Mouse (Mus musculus): ENCODE results near the gene Golga1. TPM values are rescaled to one million over a fixed set of nuclear protein-coding genes. Genes with fewer than 3 reads are reported as not detected.
A peak's percentile ranks its signal among the peaks of the same experiment; 100 is the strongest.

Golga1 gene
- polyA plus RNA-seq, 1 experiment from 2014 or later = 22.7 TPM

- H3K9me3 ChIP-seq = peaks cover 8% of the 10 kb centered on the region; the same call in 1 of the 2 replicates
- no peaks in the 10 kb centered on the region for H3K27me3 ChIP-seq (ENCODE audit: poor library complexity, severe bottlenecking)
- no peak overlapping the region for H3K4me3 ChIP-seq
- no peak overlapping the region for H3K27ac ChIP-seq
- H3K4me1 ChIP-seq = no peaks in the 10 kb centered on the region
- 66% methylated on average over 1 of the region's 1 CpGs for WGBS
- no peaks in the 10 kb centered on the region for H3K36me3 ChIP-seq (replicated peaks)
- DNase-seq (ENCODE audit: extremely low spot score, low spot score) = no peak
Measured at GRCm38 (mm10) chr2:38987371-38987770, 78.0 kb downstream of the Golga1 start.

GRCm38 (mm10) chr2:38986580-38986979 is 78.8 kb downstream of the Golga1 start:
- DNase-seq (ENCODE audit: extremely low spot score, low spot score) = no peak
- no peak overlapping the region for H3K27ac ChIP-seq
- H3K4me1 ChIP-seq = no peaks in the 10 kb centered on the region
- no peaks in the 10 kb centered on the region for H3K36me3 ChIP-seq (replicated peaks)
- H3K27me3 ChIP-seq (ENCODE audit: poor library complexity, severe bottlenecking) = no peaks in the 10 kb centered on the region
- H3K9me3 ChIP-seq = peaks cover 8% of the 10 kb centered on the region; the same call in 1 of the 2 replicates
- 91% methylated on average over 3 of the region's 3 CpGs for WGBS
- no peak overlapping the region for H3K4me3 ChIP-seq

- no peaks in the 10 kb centered on the region for H3K27me3 ChIP-seq (ENCODE audit: poor library complexity, severe bottlenecking)
- no peak overlapping the region for H3K4me3 ChIP-seq
- peaks cover 8% of the 10 kb centered on the region; the same call in 1 of the 2 replicates for H3K9me3 ChIP-seq
- no peaks in the 10 kb centered on the region for H3K4me1 ChIP-seq
- no peaks in the 10 kb centered on the region for H3K36me3 ChIP-seq (replicated peaks)
- no peak overlapping the region for H3K27ac ChIP-seq
- 96% methylated on average over 2 of the region's 2 CpGs for WGBS
- DNase-seq (ENCODE audit: extremely low spot score, low spot score) = no peak
Measured at GRCm38 (mm10) chr2:38983456-38983855, 81.9 kb downstream of the Golga1 start.

DNA sequence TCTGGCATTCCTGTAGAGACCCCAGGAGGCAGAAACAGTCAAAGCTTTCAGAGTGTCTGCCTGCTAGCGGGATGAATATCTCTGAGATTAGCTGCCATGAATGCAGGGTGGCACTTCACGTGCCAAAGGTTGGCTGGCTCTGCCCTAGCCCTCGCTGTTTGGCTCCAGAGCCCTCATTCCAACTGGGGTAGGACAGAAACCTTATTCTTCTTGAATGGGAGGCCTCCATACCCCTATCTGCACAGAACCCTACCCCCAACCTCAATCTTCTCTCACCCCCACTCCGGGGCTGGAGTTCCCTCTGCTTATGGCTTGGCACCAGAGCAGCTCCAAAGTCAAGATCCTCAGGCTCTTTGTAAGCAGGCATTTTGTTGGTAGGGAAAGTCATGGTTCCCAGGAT is 87.5 kb downstream of the Golga1 start:
- Histone ChIP-seq H3K4me1 (peaks cover 7% of the 10 kb centered on the region), H3K27ac (peak overlapping the region; percentile 9; the same call in 1 of the 2 replicates), H3K4me3 (no peak overlapping the region), H3K36me3 (replicated peaks) (no peaks in the 10 kb centered on the region), H3K9me3 (no peaks in the 10 kb centered on the region), H3K27me3 (ENCODE audit: poor library complexity, severe bottlenecking) (no peaks in the 10 kb centered on the region)
- DNase-seq (ENCODE audit: extremely low spot score, low spot score) = no peak
- WGBS = 72% methylated on average over 4 of the region's 4 CpGs

DNA sequence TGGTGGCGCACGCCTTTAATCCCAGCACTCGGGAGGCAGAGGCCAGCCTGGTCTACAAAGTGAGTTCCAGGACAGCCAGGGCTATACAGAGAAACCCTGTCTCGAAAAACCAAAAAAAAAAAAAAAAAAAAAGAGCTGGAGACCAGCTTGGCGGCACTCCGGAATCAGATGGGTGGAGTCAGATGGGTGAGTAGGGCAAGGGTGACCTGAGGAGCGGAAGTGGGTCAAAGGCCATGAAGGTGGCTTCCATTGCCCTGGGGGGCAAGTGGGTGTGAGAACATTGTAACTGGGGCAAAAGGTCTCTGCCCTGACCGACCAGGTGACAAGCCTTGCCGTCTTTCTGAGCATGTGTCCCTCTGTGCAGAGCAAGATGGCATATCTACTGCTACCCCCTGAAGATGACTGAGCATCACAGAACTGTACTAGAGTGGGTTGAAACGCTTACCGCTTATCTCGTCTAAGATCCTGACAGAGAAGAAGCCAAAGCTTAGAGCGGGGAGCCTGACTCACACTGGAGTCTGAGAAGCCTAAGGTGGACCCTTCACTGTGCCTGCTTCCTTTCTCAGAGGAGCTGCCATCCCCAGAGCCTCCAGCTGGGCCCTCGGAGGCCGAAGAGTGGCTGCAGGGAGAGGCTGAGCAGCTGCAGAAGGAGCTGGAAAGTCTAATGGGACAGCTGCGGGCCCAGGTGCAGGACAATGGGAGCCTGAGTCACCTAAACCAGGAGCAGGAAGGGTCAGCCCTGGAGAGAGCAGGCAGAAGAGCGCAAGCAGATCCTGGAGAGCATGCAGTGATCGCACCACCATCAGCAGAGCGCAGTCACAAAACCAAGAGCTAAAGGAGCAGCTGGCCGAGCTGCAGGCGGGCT is 89.2 kb downstream of the Golga1 start:
- 0 out of 2 replicates have a peak overlapping the region, but pooled peaks have one; percentile 53 for H3K27ac ChIP-seq
- H3K4me1 ChIP-seq = peaks cover 7% of the 10 kb centered on the region
- no peaks in the 10 kb centered on the region for H3K27me3 ChIP-seq (ENCODE audit: poor library complexity, severe bottlenecking)
- no peaks in the 10 kb centered on the region for H3K9me3 ChIP-seq
- no peak overlapping the region for H3K4me3 ChIP-seq
- 90% methylated on average over 21 of the region's 21 CpGs for WGBS
- no peak for DNase-seq (ENCODE audit: extremely low spot score, low spot score)
- no peaks in the 10 kb centered on the region for H3K36me3 ChIP-seq (replicated peaks)

DNA sequence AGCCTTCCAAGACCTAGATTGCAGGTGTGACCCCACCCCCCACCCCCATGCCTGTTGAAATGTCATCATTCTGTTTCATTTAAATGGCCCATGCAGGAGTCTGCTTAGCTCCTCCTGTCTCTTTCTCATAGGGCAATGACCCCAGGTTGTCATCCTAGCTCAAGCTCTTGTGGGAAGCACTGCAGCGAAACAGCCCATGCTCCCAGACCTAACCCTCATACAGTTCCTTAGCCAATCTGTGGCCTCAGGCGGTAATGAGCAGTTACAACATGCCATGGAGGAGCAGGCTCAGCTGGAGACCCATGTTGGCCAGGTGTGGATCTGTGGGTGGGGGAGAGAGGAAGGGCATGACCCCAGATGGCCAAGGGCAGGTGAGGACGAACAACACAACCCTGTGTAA is 90.2 kb downstream of the Golga1 start:
- Histone ChIP-seq H3K4me3 (no peak overlapping the region), H3K27me3 (ENCODE audit: poor library complexity, severe bottlenecking) (no peaks in the 10 kb centered on the region)
- 82% methylated on average over 3 of the region's 3 CpGs for WGBS

DNA sequence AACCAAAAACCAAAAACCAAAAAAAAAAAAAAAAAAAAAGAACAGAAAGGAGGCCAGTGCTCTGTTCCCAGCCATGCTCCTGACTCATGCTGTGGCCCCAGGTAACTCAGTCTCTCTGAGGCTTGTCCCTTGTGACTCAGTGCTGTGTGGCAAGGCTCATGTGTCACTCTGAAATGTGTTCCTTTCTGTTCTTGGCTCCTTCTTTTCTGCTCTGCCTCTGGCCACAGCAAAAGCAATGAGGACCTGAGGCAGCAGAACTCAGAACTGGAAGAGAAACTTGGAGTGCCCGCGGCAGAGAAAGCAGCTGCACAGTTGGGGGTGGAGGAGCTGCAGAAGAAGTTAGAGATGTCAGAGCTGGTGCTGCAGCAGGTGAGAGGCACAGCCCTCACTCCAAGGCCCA is 91.2 kb downstream of the Golga1 start:
- Histone ChIP-seq H3K4me3 (no peak overlapping the region), H3K9me3 (no peaks in the 10 kb centered on the region), H3K4me1 (peaks cover 7% of the 10 kb centered on the region), H3K27ac (no peak overlapping the region), H3K27me3 (ENCODE audit: poor library complexity, severe bottlenecking) (no peaks in the 10 kb centered on the region), H3K36me3 (replicated peaks) (no peaks in the 10 kb centered on the region)
- WGBS = 54% methylated on average over 2 of the region's 2 CpGs
- DNase-seq (ENCODE audit: extremely low spot score, low spot score) = no peak

More for the DNA sequence above, 90.2 kb downstream of the Golga1 start:
- H3K4me1 ChIP-seq = peaks cover 7% of the 10 kb centered on the region
- H3K27ac ChIP-seq = no peak overlapping the region
- H3K36me3 ChIP-seq (replicated peaks) = no peaks in the 10 kb centered on the region
- no peak for DNase-seq (ENCODE audit: extremely low spot score, low spot score)
- H3K9me3 ChIP-seq = no peaks in the 10 kb centered on the region

DNA sequence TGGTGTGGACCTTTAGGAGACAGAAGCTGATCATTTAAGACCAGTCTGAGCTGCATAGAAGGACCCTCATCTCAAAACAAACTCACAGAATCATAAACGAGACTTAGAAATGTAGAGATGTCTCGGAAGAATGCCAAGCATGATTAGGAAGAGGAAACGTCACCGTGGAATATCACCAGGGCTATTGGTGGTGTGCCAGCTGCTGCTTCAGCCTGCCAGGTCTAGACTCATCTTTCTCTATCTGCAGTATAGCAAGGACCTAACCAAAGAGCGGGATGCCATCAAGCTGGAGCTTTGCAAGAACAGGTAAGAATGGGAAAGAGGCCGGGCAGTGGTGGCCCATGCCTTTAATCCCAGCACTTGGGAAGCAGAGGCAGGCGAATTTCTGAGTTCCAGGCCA is 91.6 kb downstream of the Golga1 start:
- DNase-seq (ENCODE audit: extremely low spot score, low spot score) = no peak
- Histone ChIP-seq H3K4me3 (no peak overlapping the region), H3K9me3 (no peaks in the 10 kb centered on the region), H3K4me1 (peaks cover 7% of the 10 kb centered on the region), H3K27ac (no peak overlapping the region), H3K27me3 (ENCODE audit: poor library complexity, severe bottlenecking) (no peaks in the 10 kb centered on the region), H3K36me3 (replicated peaks) (no peaks in the 10 kb centered on the region)
- 84% methylated on average over 7 of the region's 7 CpGs for WGBS

- Histone ChIP-seq H3K4me1 (peaks cover 7% of the 10 kb centered on the region), H3K9me3 (no peaks in the 10 kb centered on the region), H3K27ac (no peak overlapping the region), H3K4me3 (no peak overlapping the region), H3K27me3 (ENCODE audit: poor library complexity, severe bottlenecking) (no peaks in the 10 kb centered on the region), H3K36me3 (replicated peaks) (no peaks in the 10 kb centered on the region)
- DNase-seq (ENCODE audit: extremely low spot score, low spot score) = no peak
- 50% methylated on average over 2 of the region's 2 CpGs for WGBS
Measured at GRCm38 (mm10) chr2:38973223-38973622, 92.1 kb downstream of the Golga1 start.

DNA sequence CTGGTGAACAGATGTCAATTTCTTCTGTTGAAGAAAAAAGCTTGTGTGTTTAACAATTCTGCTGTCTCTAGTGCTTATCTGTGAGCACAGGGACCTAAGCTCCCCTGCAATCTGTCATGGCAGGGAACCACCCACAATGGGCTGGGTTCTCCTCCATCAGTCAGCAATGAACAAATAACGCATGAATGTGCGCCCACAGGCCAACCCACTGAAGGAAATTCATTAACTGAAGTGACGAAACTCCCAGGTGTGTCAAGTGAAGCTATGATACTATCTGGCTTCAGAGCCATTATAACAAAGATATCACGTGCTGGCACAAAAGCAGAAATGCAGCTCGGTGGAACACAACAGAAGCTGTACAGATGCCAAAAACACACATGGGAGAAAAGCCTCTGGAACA is 95.3 kb downstream of the Golga1 start:
- Histone ChIP-seq H3K27ac (no peak overlapping the region), H3K27me3 (ENCODE audit: poor library complexity, severe bottlenecking) (no peaks in the 10 kb centered on the region), H3K4me3 (no peak overlapping the region), H3K4me1 (no peaks in the 10 kb centered on the region), H3K36me3 (replicated peaks) (no peaks in the 10 kb centered on the region), H3K9me3 (no peaks in the 10 kb centered on the region)
- 83% methylated on average over 5 of the region's 5 CpGs for WGBS
- DNase-seq (ENCODE audit: extremely low spot score, low spot score) = no peak

GRCm38 (mm10) chr2:38969650-38970049 is 95.7 kb downstream of the Golga1 start:
- Histone ChIP-seq H3K9me3 (no peaks in the 10 kb centered on the region), H3K27ac (no peak overlapping the region), H3K27me3 (ENCODE audit: poor library complexity, severe bottlenecking) (no peaks in the 10 kb centered on the region), H3K36me3 (replicated peaks) (no peaks in the 10 kb centered on the region), H3K4me3 (no peak overlapping the region), H3K4me1 (no peaks in the 10 kb centered on the region)
- DNase-seq (ENCODE audit: extremely low spot score, low spot score) = no peak
- 88% methylated on average over 2 of the region's 2 CpGs for WGBS
